Mouse (Mus musculus) MEL (cell line): ENCODE results near the gene Pard3b. TPM values are rescaled to one million over a fixed set of nuclear protein-coding genes. Genes with fewer than 3 reads are reported as not detected.

ENCODE experiments used
- DNase-seq: peaks from one replicate; pipeline ENCODE4 v3.0.0; 2011; ENCODE audit warnings: low read depth, low spot score
- H3K27ac ChIP-seq: 2 replicates; pipeline ENCODE4 v1.5.1; 2012; ENCODE audit warnings: low read depth, mild to moderate bottlenecking, control low read depth, low read length, moderate library complexity; ENCODE audit not compliant: control insufficient read depth
- H3K27me3 ChIP-seq, 2 experiments: fragments of 150-350 bp in 1 of 2; sonication (generic) in 1 of 2; 2 replicates each; pipeline ENCODE4 v1.6.1; 2012; ENCODE audit warnings: low read length in 2 of 2, mild to moderate bottlenecking in 2 of 2, improper control_type of control experiment in 1 of 2, moderate library complexity in 1 of 2; ENCODE audit not compliant: insufficient read depth in 2 of 2, control insufficient read depth in 1 of 2
- H3K36me3 ChIP-seq, 2 experiments: 2 replicates each; pipeline ENCODE4 v1.6.1; 2012 to 2014; ENCODE audit warnings: low read length in 2 of 2, improper control_type of control experiment in 1 of 2, inconsistent platforms in 1 of 2, mild to moderate bottlenecking in 1 of 2; ENCODE audit not compliant: insufficient read depth in 2 of 2, control insufficient read depth in 1 of 2
- H3K4me1 ChIP-seq, 2 experiments: fragments of 150-350 bp in 1 of 2; sonication (generic) in 1 of 2; 2 replicates each; pipeline ENCODE4 v1.6.1; 2012; ENCODE audit warnings: low read length in 2 of 2, improper control_type of control experiment in 1 of 2, mild to moderate bottlenecking in 1 of 2; ENCODE audit not compliant: insufficient read depth in 2 of 2, control insufficient read depth in 1 of 2
- H3K4me3 ChIP-seq, 2 experiments: fragments of 150-350 bp in 1 of 2; sonication (generic) in 1 of 2; 2 replicates each; pipeline ENCODE4 v1.5.1; 2012; ENCODE audit warnings: low read depth in 2 of 2, low read length in 2 of 2, mild to moderate bottlenecking in 2 of 2, moderate library complexity in 2 of 2, control low read depth in 1 of 2, improper control_type of control experiment in 1 of 2; ENCODE audit not compliant: control insufficient read depth in 1 of 2, insufficient read depth in 1 of 2
- H3K79me2 ChIP-seq: 2 replicates; pipeline ENCODE4 v1.6.1; 2012; ENCODE audit warnings: mild to moderate bottlenecking, low read length, moderate library complexity; ENCODE audit not compliant: control insufficient read depth, poor library complexity, insufficient read depth
- H3K9ac ChIP-seq: 2 replicates; pipeline ENCODE4 v1.6.1; 2012; ENCODE audit warnings: low read depth, mild to moderate bottlenecking, control low read depth, low read length, moderate library complexity; ENCODE audit not compliant: control insufficient read depth, poor library complexity, severe bottlenecking
- H3K9me3 ChIP-seq: fragments of 150-350 bp; sonication (generic); replicated peaks from 2 replicates; pipeline ENCODE4 v1.6.1; 2012; ENCODE audit warnings: mild to moderate bottlenecking, low read length, improper control_type of control experiment, moderate library complexity; ENCODE audit not compliant: insufficient read depth
- CHD2 ChIP-seq: IDR thresholded peaks from 2 replicates; pipeline ENCODE4 v1.6.1; 2011; ENCODE audit warnings: low read length, improper control_type of control experiment
- CTCF ChIP-seq, 3 experiments: IDR thresholded peaks in 2 of 3; conservative IDR thresholded peaks in 1 of 3; 2 replicates each; pipeline ENCODE4 v1.5.1; 2011 to 2012; ENCODE audit warnings: low read length in 3 of 3, low read depth in 2 of 3, mild to moderate bottlenecking in 2 of 3, improper control_type of control experiment in 1 of 3, inconsistent platforms in 1 of 3, mixed read lengths in 1 of 3, moderate library complexity in 1 of 3; ENCODE audit not compliant: control insufficient read depth in 1 of 3, insufficient read depth in 1 of 3, poor library complexity in 1 of 3, severe bottlenecking in 1 of 3
- E2F4 ChIP-seq: IDR thresholded peaks from 2 replicates; pipeline ENCODE4 v1.6.1; 2011; ENCODE audit warnings: low read depth, low read length, improper control_type of control experiment, borderline replicate concordance
- ELF1 ChIP-seq: IDR thresholded peaks from 2 replicates; pipeline ENCODE4 v1.6.1; 2014; ENCODE audit warnings: low read depth, mild to moderate bottlenecking, inconsistent platforms, low read length, improper control_type of control experiment, moderate library complexity
- ETS1 ChIP-seq: IDR thresholded peaks from 2 replicates; pipeline ENCODE4 v1.6.1; 2012; ENCODE audit warnings: low read depth, mild to moderate bottlenecking, inconsistent platforms, low read length, improper control_type of control experiment, moderate library complexity
- GABPA ChIP-seq: IDR thresholded peaks from 2 replicates; pipeline ENCODE4 v1.6.1; 2012; ENCODE audit warnings: low read depth, mild to moderate bottlenecking, inconsistent platforms, low read length, improper control_type of control experiment, moderate library complexity
- HCFC1 ChIP-seq: IDR thresholded peaks from 2 replicates; pipeline ENCODE4 v1.6.1; 2012; ENCODE audit warnings: low read depth, mild to moderate bottlenecking, inconsistent platforms, low read length, improper control_type of control experiment, moderate library complexity
- KAT2A ChIP-seq: conservative IDR thresholded peaks from 2 replicates; pipeline ENCODE4 v1.6.1; 2012; ENCODE audit warnings: low read depth, low read length, improper control_type of control experiment, inconsistent platforms
- MXI1 ChIP-seq: IDR thresholded peaks from 2 replicates; pipeline ENCODE4 v1.6.1; 2011; ENCODE audit warnings: mild to moderate bottlenecking, low read depth, low read length, improper control_type of control experiment
- NELFE ChIP-seq: IDR thresholded peaks from 2 replicates; pipeline ENCODE4 v1.6.1; 2011; ENCODE audit warnings: low read depth, low read length, improper control_type of control experiment
- NRF1 ChIP-seq: IDR thresholded peaks from 2 replicates; pipeline ENCODE4 v1.6.1; 2014; ENCODE audit warnings: low read depth, mild to moderate bottlenecking, inconsistent platforms, low read length, improper control_type of control experiment, moderate library complexity; ENCODE audit not compliant: poor library complexity, insufficient read depth, severe bottlenecking
- POLR2AphosphoS2 ChIP-seq: IDR thresholded peaks from 2 replicates; pipeline ENCODE4 v1.6.1; 2011; ENCODE audit warnings: low read length, improper control_type of control experiment
- POLR2AphosphoS5 ChIP-seq: IDR thresholded peaks from 2 replicates; pipeline ENCODE4 v1.6.1; 2012; ENCODE audit warnings: low read depth, borderline replicate concordance, mild to moderate bottlenecking, inconsistent platforms, low read length, moderate library complexity, mixed read lengths
- RAD21 ChIP-seq: IDR thresholded peaks from 2 replicates; pipeline ENCODE4 v1.6.1; 2011; ENCODE audit warnings: mild to moderate bottlenecking, low read depth, low read length, improper control_type of control experiment
- SMC3 ChIP-seq: IDR thresholded peaks from 2 replicates; pipeline ENCODE4 v1.6.1; 2011; ENCODE audit warnings: low read depth, low read length, improper control_type of control experiment
- TBP ChIP-seq: IDR thresholded peaks from 2 replicates; pipeline ENCODE4 v1.8.0; 2011; ENCODE audit warnings: low read depth, low read length, improper control_type of control experiment
- TCF12 ChIP-seq: IDR thresholded peaks from 2 replicates; pipeline ENCODE4 v1.6.1; 2014; ENCODE audit warnings: low read depth, mild to moderate bottlenecking, inconsistent platforms, low read length, improper control_type of control experiment, moderate library complexity
- UBTF ChIP-seq: IDR thresholded peaks from 2 replicates; pipeline ENCODE4 v1.6.1; 2012; ENCODE audit warnings: low read depth, mild to moderate bottlenecking, inconsistent platforms, low read length, improper control_type of control experiment, moderate library complexity, borderline replicate concordance; ENCODE audit not compliant: insufficient read depth
- USF1 ChIP-seq: IDR thresholded peaks from 2 replicates; pipeline ENCODE4 v1.6.1; 2014; ENCODE audit warnings: low read depth, mild to moderate bottlenecking, inconsistent platforms, low read length, improper control_type of control experiment, moderate library complexity
- USF2 ChIP-seq, 2 experiments: IDR thresholded peaks; 2 replicates each; pipeline ENCODE4 v1.6.1; 2011 to 2012; ENCODE audit warnings: improper control_type of control experiment in 2 of 2, low read length in 2 of 2, borderline replicate concordance in 1 of 2, inconsistent platforms in 1 of 2, low read depth in 1 of 2, mild to moderate bottlenecking in 1 of 2; ENCODE audit not compliant: insufficient read depth in 1 of 2
- polyA plus RNA-seq, 2 experiments: library from polyadenylated mRNA; stranded (reverse) in 1 of 2; unstranded in 1 of 2; fragments of >175 nt in 1 of 2; fragments of >200 nt in 1 of 2; gene quantifications; 2 replicates each; pipeline versions ENCODE4 v1.2.1 to v1.2.4; 2012; ENCODE audit warnings: low replicate concordance in 2 of 2, low read depth in 1 of 2; ENCODE audit not compliant: insufficient read length in 2 of 2, insufficient read depth in 1 of 2, missing spikeins in 1 of 2
- total RNA-seq: library from RNA; depleted of rRNA; stranded (reverse); fragments of 300-350 nt; gene quantifications from 2 replicates; pipeline ENCODE4 v1.2.3, GENCODE M21; 2012

The Pard3b gene
- total and polyA plus RNA-seq, 3 experiments = not detected

GRCm38 (mm10) chr1:62664960-62665645, 1026.5 kb downstream of the Pard3b start:
- H3K36me3 ChIP-seq = no peaks in the 10 kb centered on the region
- H3K4me3 ChIP-seq = no peak overlapping the region
- H3K79me2 ChIP-seq = no peaks in the 10 kb centered on the region
- H3K9ac ChIP-seq = no peak overlapping the region
- H3K27ac ChIP-seq = no peak overlapping the region
- no peaks in the 10 kb centered on the region for H3K27me3 ChIP-seq
- TF ChIP-seq TCF12 (no peak), MXI1 (no peak), USF1 (no peak), UBTF (no peak), NELFE (no peak), GABPA (no peak), USF2 (IDR thresholded peaks at IDR 0.05; ENCODE audit: borderline replicate concordance in 1 of 2, insufficient read depth in 1 of 2, low read depth in 1 of 2, low read length in 2 of 2) (no peak), ELF1 (no peak), E2F4 (no peak), SMC3 (no peak), NRF1 (no peak), RAD21 (no peak), TBP (no peak), POLR2AphosphoS2 (no peak), CHD2 (no peak), KAT2A (no peak), POLR2AphosphoS5 (no peak), ETS1 (no peak), HCFC1 (no peak), CTCF (IDR thresholded peaks at IDR 0.05 in 2 of 3, conservative IDR thresholded peaks at IDR 0.05 in 1 of 3; ENCODE audit: control insufficient read depth in 1 of 3, insufficient read depth in 1 of 3, low read depth in 2 of 3, low read length in 3 of 3, poor library complexity in 1 of 3, severe bottlenecking in 1 of 3) (no peak)
- DNase-seq = no peak
- no peaks in the 10 kb centered on the region for H3K4me1 ChIP-seq
- H3K9me3 ChIP-seq = no peaks in the 10 kb centered on the region
